Mouse (Mus musculus) limb, embryonic 13.5 days (tissue): ENCODE data around the gene Tcf7l1. TPM values are rescaled to one million over a fixed set of nuclear protein-coding genes. Genes with fewer than 3 reads are reported as not detected.

ENCODE experiments used
- ATAC-seq: fragments of 200-750 bp; cut with Nextera tagmentation; 2 replicates; pipeline ENCODE4 v1.8.0; 2017; ENCODE audit warnings: low read depth, moderate number of reproducible peaks, moderate TSS enrichment; ENCODE audit not compliant: low FRiP score
- H3K27ac ChIP-seq: fragments of 300-500 bp; sonication (generic); 2 replicates; pipeline ENCODE4 v1.5.1; 2015; ENCODE audit warnings: inconsistent platforms, mild to moderate bottlenecking, moderate library complexity
- H3K27me3 ChIP-seq: fragments of 300-500 bp; sonication (generic); 2 replicates; pipeline ENCODE4 v1.6.1; 2015; ENCODE audit warnings: mild to moderate bottlenecking, inconsistent platforms
- H3K36me3 ChIP-seq: fragments of 300-500 bp; sonication (generic); 2 replicates; pipeline ENCODE4 v1.6.1; 2015; ENCODE audit warnings: inconsistent platforms, mild to moderate bottlenecking, moderate library complexity
- H3K4me1 ChIP-seq: fragments of 300-500 bp; sonication (generic); 2 replicates; pipeline ENCODE4 v1.6.1; 2015; ENCODE audit warnings: inconsistent platforms
- H3K4me2 ChIP-seq: fragments of 300-500 bp; sonication (generic); replicated peaks from 2 replicates; pipeline ENCODE4 v1.6.1; 2015; ENCODE audit warnings: inconsistent platforms, mild to moderate bottlenecking, moderate library complexity
- H3K4me3 ChIP-seq: fragments of 300-500 bp; sonication (generic); 2 replicates; pipeline ENCODE4 v1.5.1; 2015; ENCODE audit warnings: moderate library complexity, mild to moderate bottlenecking, inconsistent platforms
- H3K9ac ChIP-seq: fragments of 300-500 bp; sonication (generic); 2 replicates; pipeline ENCODE4 v1.6.1; 2015; ENCODE audit warnings: mild to moderate bottlenecking, inconsistent platforms
- H3K9me3 ChIP-seq: fragments of 300-500 bp; sonication (generic); 2 replicates; pipeline ENCODE4 v1.6.1; 2016; ENCODE audit warnings: inconsistent platforms
- WGBS: fragments of 180-500 bp; shearing (Covaris S2); methylation state at CpG from one replicate; pipeline ENCODE4 v1.1.7; 2015; 5-methylcytosine and 5-hydroxymethylcytosine counted together
- polyA plus RNA-seq: library from polyadenylated mRNA; unstranded; fragments of >200 nt; fragmentation: Nextera tagmentation; extraction: Ambion mirVana; gene quantifications from 2 replicates; pipeline ENCODE4 v1.2.1, GENCODE M21; 2015

The Tcf7l1 gene
- polyA plus RNA-seq, 1 experiment from 2014 or later, result 46.8 TPM

DNA sequence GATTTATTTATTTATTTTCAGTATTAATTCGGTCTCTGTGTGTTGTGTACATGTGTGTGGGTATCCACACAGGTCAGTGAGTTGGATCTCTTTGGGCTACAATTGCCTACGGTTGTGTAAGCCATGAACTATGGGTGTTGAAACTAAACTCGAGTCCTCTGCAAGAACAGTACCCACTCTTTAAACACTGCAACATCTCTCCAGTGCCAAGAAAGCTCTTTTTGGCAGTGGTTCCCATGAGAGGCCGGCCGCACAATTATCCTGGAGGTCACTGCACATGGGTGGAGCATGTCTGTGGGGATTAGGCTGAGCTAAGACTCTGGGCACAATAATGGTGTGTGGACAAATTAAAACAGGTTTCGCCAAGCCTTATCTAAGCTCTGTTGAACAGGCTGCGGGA is 135.6 kb downstream of the Tcf7l1 start:
- H3K27ac ChIP-seq, result no peak overlapping the region
- H3K27me3 ChIP-seq, result no peaks in the 10 kb centered on the region
- no peaks in the 10 kb centered on the region for H3K9me3 ChIP-seq
- H3K9ac ChIP-seq, result no peak overlapping the region
- H3K4me1 ChIP-seq, result peaks cover 85% of the 10 kb centered on the region
- peaks cover 6% of the 10 kb centered on the region; the same call in 1 of the 2 replicates for H3K36me3 ChIP-seq
- no peak overlapping the region for H3K4me2 ChIP-seq
- ATAC-seq, result no peak
- 68% methylated on average over 7 of the region's 7 CpGs for WGBS
- H3K4me3 ChIP-seq, result no peak overlapping the region

DNA sequence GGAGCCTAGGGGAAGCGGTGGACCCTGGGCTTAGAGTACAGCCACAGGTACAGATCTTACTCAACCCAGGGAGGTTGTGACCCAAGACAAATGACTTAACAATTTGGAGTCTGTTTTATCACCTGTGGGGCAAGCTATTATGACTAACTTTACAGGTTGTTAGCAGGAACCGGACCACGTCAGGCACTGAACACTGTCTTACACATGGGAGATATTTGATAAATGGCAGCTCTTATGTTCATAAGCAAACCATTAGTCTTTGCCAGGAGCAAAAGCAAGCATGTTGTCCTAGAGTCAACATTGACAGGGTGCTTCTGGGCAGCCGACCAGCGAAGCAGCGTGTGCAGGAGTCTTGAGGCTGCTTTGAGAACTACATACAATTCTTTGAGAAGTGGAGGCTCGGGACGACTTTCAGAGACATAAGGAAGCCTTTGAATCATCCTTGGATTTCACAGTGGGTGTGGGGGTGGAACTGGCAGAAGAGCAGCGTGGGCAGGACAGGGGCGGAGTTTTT is 138.7 kb downstream of the Tcf7l1 start:
- Histone ChIP-seq H3K4me2 (no peak overlapping the region), H3K27me3 (no peaks in the 10 kb centered on the region), H3K4me1 (peaks cover 74% of the 10 kb centered on the region), H3K9me3 (no peaks in the 10 kb centered on the region), H3K4me3 (no peak overlapping the region), H3K36me3 (peaks cover 18% of the 10 kb centered on the region), H3K9ac (no peak overlapping the region), H3K27ac (peak overlapping the region; percentile 44; the same call in 1 of the 2 replicates)
- WGBS, result 59% methylated on average over 10 of the region's 10 CpGs
- no peak for ATAC-seq

DNA sequence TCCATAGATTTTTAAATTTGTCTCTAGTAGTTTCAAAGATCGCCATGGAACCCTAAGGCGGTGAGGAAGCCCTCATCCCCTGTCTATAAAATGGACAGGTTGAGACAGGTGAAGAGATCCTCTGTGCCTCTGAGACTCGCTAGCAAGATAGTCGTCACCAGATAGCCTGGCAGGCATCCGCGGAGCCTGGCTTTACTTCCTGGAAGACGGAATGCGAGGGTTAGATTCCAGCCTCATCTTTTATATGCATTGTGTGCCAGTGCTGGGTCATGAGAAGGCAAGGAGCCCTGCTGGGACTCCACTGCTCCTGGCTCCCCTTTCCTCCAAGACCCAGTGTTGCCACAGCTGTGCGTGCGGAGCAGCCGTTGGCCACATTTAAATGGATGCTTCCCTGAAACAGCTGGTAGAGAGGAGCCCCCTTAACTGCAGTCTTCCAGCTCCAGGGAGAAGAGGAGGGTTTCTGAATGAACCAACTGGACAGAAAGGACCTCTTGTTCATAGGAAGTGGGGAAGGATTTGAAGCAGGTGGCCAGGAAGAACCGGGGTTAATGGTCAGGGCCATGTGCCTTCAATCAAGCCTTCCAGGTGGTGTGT is 141.0 kb downstream of the Tcf7l1 start:
- peaks cover 68% of the 10 kb centered on the region for H3K4me1 ChIP-seq
- WGBS, result 40% methylated on average over 12 of the region's 12 CpGs
- peaks cover 18% of the 10 kb centered on the region for H3K36me3 ChIP-seq
- no peak overlapping the region for H3K4me2 ChIP-seq
- H3K4me3 ChIP-seq, result no peak overlapping the region
- no peaks in the 10 kb centered on the region for H3K27me3 ChIP-seq
- H3K9me3 ChIP-seq, result no peaks in the 10 kb centered on the region
- ATAC-seq, result peak; percentile 37; the same call in 1 of the 2 replicates
- H3K9ac ChIP-seq, result peak overlapping the region; percentile 8; the same call in 1 of the 2 replicates
- H3K27ac ChIP-seq, result peak overlapping the region; percentile 61; the same call in 1 of the 2 replicates

DNA sequence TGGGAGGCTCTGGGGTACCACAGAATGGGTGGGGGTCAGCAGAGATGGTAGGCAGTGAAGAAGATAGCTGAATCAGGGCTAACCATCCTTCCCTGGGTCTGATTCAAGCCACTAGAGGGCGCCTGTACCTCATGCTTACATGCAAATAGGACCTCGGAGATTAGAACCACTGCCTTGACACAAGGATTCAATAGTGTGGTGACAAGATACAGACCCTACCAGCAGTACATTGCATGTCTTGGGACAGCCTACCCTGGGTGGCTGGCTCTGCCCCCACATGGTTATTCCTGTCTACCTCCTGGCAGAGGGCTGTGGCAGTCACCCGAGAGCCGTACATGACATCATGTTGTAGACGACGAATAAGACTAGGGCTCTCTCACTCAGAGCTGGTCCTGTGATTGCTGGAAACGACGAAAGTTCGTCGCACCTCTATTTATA is 141.7 kb downstream of the Tcf7l1 start:
- Histone ChIP-seq H3K27me3 (no peaks in the 10 kb centered on the region), H3K4me2 (no peak overlapping the region), H3K4me3 (no peak overlapping the region), H3K4me1 (peaks cover 66% of the 10 kb centered on the region), H3K9me3 (no peaks in the 10 kb centered on the region), H3K9ac (no peak overlapping the region), H3K36me3 (peaks cover 18% of the 10 kb centered on the region), H3K27ac (no peak overlapping the region)
- 41% methylated on average over 10 of the region's 10 CpGs for WGBS
- 0 out of 2 replicates have a peak, but pooled peaks have one; percentile 16 for ATAC-seq

DNA sequence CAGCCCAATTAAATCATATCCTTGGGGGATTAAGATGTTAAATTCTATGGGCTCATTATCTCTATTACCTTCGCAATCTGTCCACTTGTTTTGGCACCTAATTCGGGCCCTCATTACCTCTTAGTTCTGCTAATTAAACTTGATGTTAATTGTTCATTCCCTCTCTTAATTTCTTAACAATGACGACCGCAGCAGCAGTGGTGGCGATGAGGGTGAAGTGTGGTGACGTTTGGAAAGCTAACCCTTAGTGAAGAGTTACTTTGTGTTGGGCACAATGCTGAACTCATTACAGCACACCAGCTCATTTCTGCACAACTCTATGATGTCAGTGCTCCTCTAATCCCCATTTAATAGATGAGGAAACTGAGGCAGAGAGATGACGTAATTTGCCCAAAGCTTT is 143.7 kb downstream of the Tcf7l1 start:
- H3K9me3 ChIP-seq, result no peaks in the 10 kb centered on the region
- peaks cover 20% of the 10 kb centered on the region for H3K36me3 ChIP-seq
- H3K4me3 ChIP-seq, result no peak overlapping the region
- no peak overlapping the region for H3K4me2 ChIP-seq
- H3K4me1 ChIP-seq, result peaks cover 57% of the 10 kb centered on the region
- no peak for ATAC-seq
- 48% methylated on average over 7 of the region's 7 CpGs for WGBS
- H3K9ac ChIP-seq, result no peak overlapping the region
- no peak overlapping the region for H3K27ac ChIP-seq
- no peaks in the 10 kb centered on the region for H3K27me3 ChIP-seq

DNA sequence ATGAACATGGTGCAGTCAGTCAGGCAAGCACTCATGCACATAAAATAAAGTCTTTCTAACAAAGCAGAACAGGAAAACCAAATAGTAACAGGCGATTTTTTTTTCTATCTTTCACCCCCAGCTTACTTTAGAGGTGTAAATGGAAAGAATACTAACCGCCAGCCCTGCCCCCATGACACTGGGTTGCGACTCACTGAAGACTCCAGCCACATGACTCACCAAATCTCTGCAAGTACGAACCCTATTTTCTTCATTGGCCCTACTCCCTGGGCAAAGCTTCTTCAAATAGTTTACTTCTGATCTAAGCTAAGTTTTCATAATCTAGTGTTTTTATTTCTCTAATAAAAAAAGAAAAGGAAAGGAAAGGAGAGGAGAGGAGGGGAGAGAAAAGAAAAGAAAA is 144.5 kb downstream of the Tcf7l1 start:
- Histone ChIP-seq H3K36me3 (peaks cover 24% of the 10 kb centered on the region), H3K4me2 (no peak overlapping the region), H3K27ac (no peak overlapping the region), H3K4me3 (no peak overlapping the region), H3K4me1 (peaks cover 52% of the 10 kb centered on the region), H3K9me3 (no peaks in the 10 kb centered on the region), H3K9ac (no peak overlapping the region), H3K27me3 (no peaks in the 10 kb centered on the region)
- 76% methylated on average over 4 of the region's 4 CpGs for WGBS
- no peak for ATAC-seq

DNA sequence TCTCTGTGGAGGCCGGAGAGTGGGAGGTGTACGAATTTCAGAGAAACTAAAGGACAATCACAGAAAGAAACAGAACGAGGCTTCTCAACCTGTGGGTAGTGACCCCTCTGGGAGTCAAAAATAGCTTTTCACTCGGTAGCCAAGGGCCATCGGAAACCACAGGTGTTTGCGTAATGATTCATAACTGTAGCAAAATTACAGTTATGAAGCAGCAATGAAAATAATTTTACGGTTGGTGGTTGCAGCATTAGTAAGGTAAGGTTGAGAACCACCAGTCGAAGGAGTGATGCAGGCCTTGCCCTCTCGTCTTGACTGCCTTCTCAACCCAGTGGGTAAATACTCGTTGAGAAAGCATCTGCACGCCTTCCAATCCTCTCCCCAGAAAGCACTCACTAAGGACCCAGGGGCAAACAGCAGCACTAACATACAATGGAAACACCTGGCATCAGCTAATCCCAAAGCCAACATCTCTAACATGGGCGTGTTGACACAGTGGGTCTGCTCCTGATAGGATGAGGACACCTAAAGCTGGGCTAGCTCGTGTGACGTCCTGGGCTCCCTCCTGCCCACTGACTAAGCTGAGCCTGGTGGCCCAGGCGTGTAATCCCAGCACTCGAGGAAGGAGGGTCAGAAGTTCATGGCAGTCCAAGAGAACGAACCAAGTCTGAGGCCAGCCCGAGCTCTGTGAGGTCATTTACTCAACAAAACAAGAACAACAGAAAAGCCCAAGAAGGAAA is 147.7 kb downstream of the Tcf7l1 start:
- H3K36me3 ChIP-seq, result peaks cover 9% of the 10 kb centered on the region
- no peaks in the 10 kb centered on the region for H3K9me3 ChIP-seq
- H3K4me2 ChIP-seq, result no peak overlapping the region
- H3K4me3 ChIP-seq, result no peak overlapping the region
- H3K27ac ChIP-seq, result no peak overlapping the region
- H3K9ac ChIP-seq, result no peak overlapping the region
- ATAC-seq, result no peak
- whole genome bisulfite sequencing, result 74% methylated on average over 18 of the region's 18 CpGs
- H3K27me3 ChIP-seq, result no peaks in the 10 kb centered on the region
- peaks cover 35% of the 10 kb centered on the region for H3K4me1 ChIP-seq

DNA sequence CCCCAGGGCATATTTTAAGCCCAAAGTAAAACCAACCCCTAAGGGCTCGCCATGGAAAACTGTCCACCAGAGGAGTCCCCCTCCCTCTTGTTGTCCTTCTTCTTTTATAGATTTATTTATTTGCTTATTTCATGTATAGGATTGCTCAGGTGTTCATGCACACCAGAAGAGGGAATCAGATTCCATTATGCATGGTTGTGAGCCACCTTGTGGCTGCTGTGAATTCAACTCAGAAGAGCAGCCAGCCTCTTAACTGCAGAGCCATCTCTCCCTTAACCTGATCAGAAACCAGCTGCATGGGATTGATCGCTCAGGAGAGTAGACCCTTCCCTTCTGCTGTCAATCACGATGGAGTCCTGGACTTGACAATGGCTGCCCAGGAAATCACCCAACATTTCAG is 152.1 kb downstream of the Tcf7l1 start:
- Histone ChIP-seq H3K9ac (no peak overlapping the region), H3K4me1 (peaks cover 15% of the 10 kb centered on the region), H3K9me3 (no peaks in the 10 kb centered on the region), H3K27me3 (no peaks in the 10 kb centered on the region), H3K4me3 (no peak overlapping the region), H3K27ac (no peak overlapping the region), H3K36me3 (peaks cover 30% of the 10 kb centered on the region), H3K4me2 (no peak overlapping the region)
- ATAC-seq, result no peak
- 80% methylated on average over 3 of the region's 3 CpGs for WGBS

DNA sequence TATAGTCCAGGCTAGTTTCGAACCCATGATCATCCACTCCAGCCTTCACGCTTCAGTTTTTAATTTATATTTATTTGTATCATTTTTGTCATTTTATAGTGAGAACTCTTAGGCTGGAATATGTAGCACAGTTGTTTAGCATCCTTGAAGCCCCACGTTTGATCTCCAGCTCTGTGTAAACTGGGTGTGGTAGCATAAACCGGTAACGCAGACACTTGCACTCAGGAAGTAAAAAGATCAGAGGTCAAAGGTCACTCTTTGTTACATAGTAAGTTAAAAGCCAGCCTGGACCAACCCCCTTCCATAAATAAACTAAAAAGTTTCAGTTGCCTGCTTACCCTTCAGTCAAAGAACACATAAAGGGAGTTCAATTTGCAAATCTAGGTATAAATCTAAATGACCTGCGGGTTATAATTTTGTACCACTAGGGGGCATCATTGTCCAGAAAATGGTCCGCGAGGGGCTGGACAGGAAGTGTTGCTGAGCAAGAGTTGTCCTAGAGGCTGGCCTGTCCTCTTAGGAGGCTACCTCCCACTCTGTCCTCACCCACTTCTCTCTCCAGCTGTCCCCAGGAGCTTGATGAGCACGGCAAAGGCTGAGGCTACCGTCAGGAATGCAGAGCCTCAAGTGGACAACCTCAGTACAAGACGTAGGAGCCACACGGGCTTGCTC is 153.2 kb downstream of the Tcf7l1 start:
- Histone ChIP-seq H3K4me1 (peaks cover 10% of the 10 kb centered on the region), H3K9me3 (no peaks in the 10 kb centered on the region), H3K4me3 (no peak overlapping the region), H3K9ac (no peak overlapping the region), H3K36me3 (peaks cover 40% of the 10 kb centered on the region), H3K27me3 (no peaks in the 10 kb centered on the region), H3K27ac (peak overlapping the region; percentile 23; the same call in 1 of the 2 replicates), H3K4me2 (no peak overlapping the region)
- 37% methylated on average over 12 of the region's 12 CpGs for WGBS
- peak; percentile 66; the same call in 1 of the 2 replicates for ATAC-seq

DNA sequence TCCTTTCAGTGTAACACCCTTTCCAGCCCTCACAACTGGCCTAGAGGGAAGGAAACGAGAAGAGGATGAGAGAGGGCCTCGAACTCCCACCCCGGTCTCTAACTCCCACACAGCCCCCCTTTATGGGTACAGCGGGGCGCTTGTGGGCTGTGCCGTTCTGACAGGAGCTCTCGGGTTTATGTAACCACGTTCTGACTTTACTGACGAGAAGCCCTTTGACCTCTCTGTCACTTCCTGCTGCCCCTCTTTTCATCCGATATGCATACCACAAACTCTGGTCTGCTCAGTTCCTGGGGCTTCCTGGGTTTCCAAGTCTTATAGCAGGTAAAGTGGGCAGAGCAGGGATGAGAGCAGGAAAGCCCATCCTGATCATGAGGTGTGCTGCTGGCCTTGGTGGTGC is 154.7 kb downstream of the Tcf7l1 start:
- Histone ChIP-seq H3K36me3 (peaks cover 50% of the 10 kb centered on the region), H3K4me2 (no peak overlapping the region), H3K9me3 (no peaks in the 10 kb centered on the region), H3K27ac (no peak overlapping the region), H3K27me3 (no peaks in the 10 kb centered on the region), H3K4me3 (no peak overlapping the region), H3K4me1 (peaks cover 10% of the 10 kb centered on the region), H3K9ac (no peak overlapping the region)
- ATAC-seq, result no peak
- WGBS, result 70% methylated on average over 10 of the region's 10 CpGs

DNA sequence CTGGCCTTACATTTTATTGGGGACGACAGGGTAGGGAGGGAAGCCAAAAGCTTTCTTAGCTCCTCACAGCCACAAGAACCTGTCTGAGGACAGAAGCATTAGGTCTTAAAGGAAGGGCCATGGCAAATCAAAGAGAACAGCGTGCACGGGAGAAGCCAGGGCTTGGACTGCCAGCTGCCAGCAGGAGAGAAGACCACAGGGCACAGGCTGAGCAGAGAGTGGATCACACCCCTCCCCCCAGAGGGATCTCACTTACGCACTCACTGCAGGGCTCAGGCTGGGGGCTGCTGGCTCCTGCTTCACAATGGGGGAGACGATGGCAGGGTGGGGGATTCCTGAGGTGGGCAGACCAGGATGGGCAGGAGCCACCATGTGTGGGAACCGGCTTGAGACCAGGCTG is 157.4 kb downstream of the Tcf7l1 start:
- H3K36me3 ChIP-seq, result peaks cover 76% of the 10 kb centered on the region
- H3K9me3 ChIP-seq, result no peaks in the 10 kb centered on the region

DNA sequence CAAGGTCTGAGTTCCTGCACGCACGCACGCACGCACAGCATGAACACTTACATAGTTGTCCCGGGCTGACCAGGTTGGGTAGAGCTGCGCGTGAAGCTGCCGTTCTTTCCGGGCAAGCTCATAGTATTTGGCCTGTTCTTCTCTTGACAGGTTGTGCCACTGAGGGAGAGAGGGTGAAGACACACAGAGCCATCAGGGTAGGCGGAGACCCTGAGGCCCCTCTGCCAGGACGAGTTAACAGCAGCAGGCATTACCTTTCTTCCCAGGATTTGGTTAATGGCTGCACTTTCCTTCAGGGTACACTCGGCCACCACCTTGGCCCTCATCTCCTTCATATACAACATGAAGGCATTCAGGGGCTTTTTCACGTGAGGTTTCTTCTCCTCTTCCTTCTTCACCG is 158.1 kb downstream of the Tcf7l1 start:
- ATAC-seq, result no peak
- no peaks in the 10 kb centered on the region for H3K4me1 ChIP-seq
- no peaks in the 10 kb centered on the region for H3K27me3 ChIP-seq
- no peak overlapping the region for H3K27ac ChIP-seq
- no peak overlapping the region for H3K4me2 ChIP-seq
- WGBS, result 90% methylated on average over 14 of the region's 14 CpGs
- H3K4me3 ChIP-seq, result no peak overlapping the region
- no peaks in the 10 kb centered on the region for H3K9me3 ChIP-seq
- no peak overlapping the region for H3K9ac ChIP-seq
- peaks cover 84% of the 10 kb centered on the region for H3K36me3 ChIP-seq

More for the DNA sequence above, 157.4 kb downstream of the Tcf7l1 start:
- Histone ChIP-seq H3K27me3 (no peaks in the 10 kb centered on the region), H3K9ac (no peak overlapping the region), H3K4me3 (no peak overlapping the region), H3K27ac (no peak overlapping the region), H3K4me1 (peaks cover 7% of the 10 kb centered on the region), H3K4me2 (no peak overlapping the region)
- no peak for ATAC-seq
- 70% methylated on average over 6 of the region's 6 CpGs for WGBS
